Mouse (Mus musculus): ENCODE data around the gene Map3k6. TPM values are rescaled to one million over a fixed set of nuclear protein-coding genes. Genes with fewer than 3 reads are reported as not detected.

The Map3k6 gene
- total RNA-seq, 2 experiments from 2014 or later, result 1.3 to 4.8 TPM

GRCm38 (mm10) chr4:133211751-133212561 is 28.7 kb upstream of the Map3k6 start, which contains the start of the genes Cd164l2 and Gpr3:
TSS of gene Cd164l2 (plus strand) at chr4:133212131.
TSS of gene Gpr3 (minus strand) at chr4:133212536.
- no peak for DNase-seq (ENCODE audit: extremely low spot score in 1 of 2, low spot score in 2 of 2)
- intact Hi-C loops (cut with DNase I), result loop anchor here (5.0 to 10.0 kb wide), 3 partner anchors 85 to 267 kb away; partner anchors contain the start of gene Ahdc1

- intact Hi-C loops (cut with DNase I), result loop anchor here (5.0 to 10.0 kb wide), 3 partner anchors 85 to 268 kb away; partner anchors contain the start of gene Ahdc1
- DNase-seq (ENCODE audit: extremely low spot score in 1 of 2, low spot score in 2 of 2), result peak; percentile 55 to 89
Measured at GRCm38 (mm10) chr4:133212562-133213267, 27.9 kb upstream of the Map3k6 start.

GRCm38 (mm10) chr4:133213268-133213590 is 27.4 kb upstream of the Map3k6 start:
- intact Hi-C loops (cut with DNase I), result loop anchor here (5.0 to 10.0 kb wide), 3 partner anchors 84 to 268 kb away; partner anchors contain the start of gene Ahdc1
- DNase-seq (ENCODE audit: extremely low spot score in 1 of 2, low spot score in 2 of 2), result no peak

- intact Hi-C loops (cut with DNase I), result loop anchor here (5.0 to 10.0 kb wide), 3 partner anchors 84 to 269 kb away; partner anchors contain the start of gene Ahdc1
- DNase-seq (ENCODE audit: extremely low spot score in 1 of 2, low spot score in 2 of 2), result no peak
Measured at GRCm38 (mm10) chr4:133213661-133214060, 27.0 kb upstream of the Map3k6 start.

DNA sequence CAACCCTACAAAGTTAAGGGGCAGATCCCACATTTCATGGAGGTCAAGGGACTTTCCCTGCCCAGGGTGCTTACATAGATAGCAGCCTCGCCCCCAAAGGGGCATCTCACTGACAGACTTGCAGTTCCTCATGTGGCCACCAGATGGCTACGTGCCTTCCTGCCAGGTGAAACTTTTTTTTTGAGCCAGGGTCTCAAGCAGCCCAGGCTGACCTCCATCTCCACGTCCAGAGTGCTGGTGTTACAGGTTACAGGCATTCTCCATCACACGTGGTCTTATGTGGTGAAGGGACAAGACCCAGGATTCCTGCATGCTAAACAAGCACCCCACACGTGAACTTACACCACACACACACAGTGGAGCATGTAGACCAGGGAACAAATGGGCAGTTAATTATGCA is 23.0 kb upstream of the Map3k6 start:
- peak in 1 of 2 experiments; percentile 67 for DNase-seq (ENCODE audit: extremely low spot score in 1 of 2, low spot score in 2 of 2)
- intact Hi-C loops (cut with DNase I), result loop anchor here (10.0 kb wide), 1 partner anchor 273 kb away; no protein-coding TSS in a partner anchor

- DNase-seq (ENCODE audit: extremely low spot score in 1 of 2, low spot score in 2 of 2), result no peak
- intact Hi-C loops (cut with DNase I), result loop anchor here (10.0 kb wide), 1 partner anchor 274 kb away; no protein-coding TSS in a partner anchor
Measured at GRCm38 (mm10) chr4:133218745-133219144, 21.9 kb upstream of the Map3k6 start.

- intact Hi-C loops (cut with DNase I), result no loop called here
- no peak for DNase-seq (ENCODE audit: extremely low spot score in 1 of 2, low spot score in 2 of 2)
Measured at GRCm38 (mm10) chr4:133220656-133221055, 20.0 kb upstream of the Map3k6 start.

GRCm38 (mm10) chr4:133221701-133222100 is 18.9 kb upstream of the Map3k6 start:
- intact Hi-C loops (cut with DNase I), result no loop called here
- DNase-seq (ENCODE audit: extremely low spot score in 1 of 2, low spot score in 2 of 2), result no peak

DNA sequence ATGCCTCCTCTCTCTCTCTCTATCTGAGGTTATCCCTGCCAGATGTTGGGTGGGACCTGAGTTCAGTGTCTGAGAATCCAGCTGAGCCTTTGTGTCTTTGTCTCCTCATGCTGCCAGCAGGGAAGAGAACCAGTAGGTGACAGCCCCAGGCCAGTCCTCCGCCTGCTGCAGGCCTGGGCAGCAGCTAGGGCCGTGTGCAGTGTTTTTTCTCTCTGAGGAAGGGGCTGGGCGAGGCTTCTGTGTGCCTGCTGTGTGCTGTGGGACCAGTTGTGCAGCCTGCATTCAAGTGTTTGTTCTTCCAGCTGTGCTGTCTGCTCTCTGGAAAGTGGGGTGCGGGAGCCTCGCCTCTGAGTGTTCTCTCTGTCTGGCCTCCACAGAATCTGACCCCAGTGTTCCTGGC is 16.7 kb upstream of the Map3k6 start:
- no peak for DNase-seq (ENCODE audit: extremely low spot score in 1 of 2, low spot score in 2 of 2)
- intact Hi-C loops (cut with DNase I), result no loop called here

- intact Hi-C loops (cut with DNase I), result no loop called here
- no peak for DNase-seq (ENCODE audit: extremely low spot score in 1 of 2, low spot score in 2 of 2)
Measured at GRCm38 (mm10) chr4:133226073-133226472, 14.5 kb upstream of the Map3k6 start.

- no peak for DNase-seq (ENCODE audit: extremely low spot score in 1 of 2, low spot score in 2 of 2)
Measured at GRCm38 (mm10) chr4:133227636-133228035, 13.0 kb upstream of the Map3k6 start.

GRCm38 (mm10) chr4:133229582-133229981 is 11.0 kb upstream of the Map3k6 start:
- no peak for DNase-seq (ENCODE audit: extremely low spot score in 1 of 2, low spot score in 2 of 2)
- intact Hi-C loops (cut with DNase I), result no loop called here

More at GRCm38 (mm10) chr4:133227636-133228035, 13.0 kb upstream of the Map3k6 start:
- intact Hi-C loops (cut with DNase I), result no loop called here

DNA sequence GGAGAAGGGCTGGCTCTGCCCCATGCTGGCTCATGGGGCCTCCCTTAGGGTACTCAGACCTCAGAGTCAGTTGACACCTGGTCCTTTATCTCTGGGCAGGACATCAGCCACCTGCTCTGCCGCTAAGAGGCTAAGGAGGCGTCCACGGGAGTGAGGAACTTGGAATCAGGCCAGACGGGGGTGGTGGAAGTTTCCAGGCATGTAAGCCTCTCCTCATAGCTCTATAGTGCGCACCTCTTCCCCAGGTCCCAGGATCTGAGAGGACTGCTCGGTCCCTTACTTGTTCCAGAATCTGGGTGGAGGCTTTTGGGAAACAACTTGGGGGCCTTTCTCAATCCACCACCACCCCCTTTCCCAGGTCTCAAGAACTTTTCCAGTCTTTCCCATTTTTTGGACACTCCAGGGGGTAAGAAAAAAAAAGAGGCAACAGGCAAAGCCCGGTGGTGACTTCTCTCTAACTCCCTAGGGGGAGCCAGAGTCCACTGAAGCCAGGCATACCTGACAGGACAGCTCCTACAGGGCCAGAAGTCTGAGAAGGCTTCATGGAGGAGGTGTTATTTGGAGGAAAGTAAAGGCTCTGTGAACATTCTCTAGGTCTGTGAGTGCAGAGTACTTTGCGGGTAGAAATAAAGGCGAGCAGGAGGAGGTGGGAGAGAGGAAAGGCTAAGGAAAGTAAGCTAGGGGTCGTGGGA is 7.2 kb upstream of the Map3k6 start:
- intact Hi-C loops (cut with DNase I), result no loop called here
- no peak for DNase-seq (ENCODE audit: extremely low spot score in 1 of 2, low spot score in 2 of 2)

- intact Hi-C loops (cut with DNase I), result no loop called here
- DNase-seq (ENCODE audit: extremely low spot score in 1 of 2, low spot score in 2 of 2), result no peak
Measured at GRCm38 (mm10) chr4:133234771-133235170, 5.8 kb upstream of the Map3k6 start.

GRCm38 (mm10) chr4:133235415-133235814 is 5.2 kb upstream of the Map3k6 start:
- DNase-seq (ENCODE audit: extremely low spot score in 1 of 2, low spot score in 2 of 2), result no peak
- intact Hi-C loops (cut with DNase I), result no loop called here

DNA sequence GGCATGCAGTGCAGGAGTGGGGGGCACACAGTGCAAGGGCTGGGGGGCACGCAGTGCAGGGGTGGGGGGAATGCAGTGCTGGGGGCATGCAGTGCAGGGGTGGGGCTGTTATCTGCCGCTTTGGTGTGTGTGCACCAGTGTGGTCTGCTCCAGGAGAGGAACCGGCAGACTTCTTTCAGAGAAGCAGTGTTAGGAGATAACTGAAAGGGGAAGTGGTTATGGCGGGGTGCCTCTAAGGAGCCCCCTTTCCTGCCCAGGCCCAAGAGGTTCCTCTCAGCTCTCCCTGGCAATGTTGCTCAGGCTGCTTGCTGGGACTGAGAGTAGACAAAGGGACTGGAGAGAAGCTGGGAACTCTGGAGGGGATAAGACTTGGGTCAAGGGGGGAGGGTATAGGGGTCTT is 2.7 kb upstream of the Map3k6 start:
- intact Hi-C loops (cut with DNase I), result no loop called here
- no peak for DNase-seq (ENCODE audit: extremely low spot score in 1 of 2, low spot score in 2 of 2)

GRCm38 (mm10) chr4:133240934-133241908 is 603 bp downstream of the Map3k6 start:
- peak; percentile 70 to 91 for DNase-seq (ENCODE audit: extremely low spot score in 1 of 2, low spot score in 2 of 2)
- intact Hi-C loops (cut with DNase I), result no loop called here

DNA sequence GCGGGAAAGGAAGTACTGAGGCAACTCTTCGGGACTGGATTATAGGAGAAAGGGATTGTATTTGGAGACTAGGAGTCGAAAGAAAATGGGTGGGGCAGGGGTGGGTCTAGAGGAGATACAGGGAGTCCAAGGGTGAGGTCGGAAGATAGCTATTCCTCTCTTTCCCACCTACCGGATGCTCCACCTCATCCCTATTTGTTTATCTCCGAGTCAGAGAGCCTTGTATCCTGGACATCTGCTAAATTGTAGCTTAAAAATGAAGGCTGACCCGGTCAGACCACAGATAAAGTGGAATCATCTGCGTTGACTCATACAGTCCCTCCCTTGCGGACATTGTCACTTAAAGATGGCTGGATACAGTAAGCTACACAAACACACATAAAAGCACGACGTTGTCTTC is 1.3 kb downstream of the Map3k6 start:
- intact Hi-C loops (cut with DNase I), result no loop called here
- no peak for DNase-seq (ENCODE audit: extremely low spot score in 1 of 2, low spot score in 2 of 2)

All from left cerebral cortex, postnatal 10 days (tissue).